Mouse (Mus musculus): ENCODE measurements around the gene Usp28. TPM values are rescaled to one million over a fixed set of nuclear protein-coding genes. Genes with fewer than 3 reads are reported as not detected.
"Not testable (repeated sequence)": the region's sequence is repeated elsewhere in the genome, so short reads cannot be mapped to it uniquely, and the experiment has no call there.

Gene Usp28
- 10 to 100 TPM; 35.2 to 40.7 (median 35.6) TPM for total RNA-seq (2022)

DNA sequence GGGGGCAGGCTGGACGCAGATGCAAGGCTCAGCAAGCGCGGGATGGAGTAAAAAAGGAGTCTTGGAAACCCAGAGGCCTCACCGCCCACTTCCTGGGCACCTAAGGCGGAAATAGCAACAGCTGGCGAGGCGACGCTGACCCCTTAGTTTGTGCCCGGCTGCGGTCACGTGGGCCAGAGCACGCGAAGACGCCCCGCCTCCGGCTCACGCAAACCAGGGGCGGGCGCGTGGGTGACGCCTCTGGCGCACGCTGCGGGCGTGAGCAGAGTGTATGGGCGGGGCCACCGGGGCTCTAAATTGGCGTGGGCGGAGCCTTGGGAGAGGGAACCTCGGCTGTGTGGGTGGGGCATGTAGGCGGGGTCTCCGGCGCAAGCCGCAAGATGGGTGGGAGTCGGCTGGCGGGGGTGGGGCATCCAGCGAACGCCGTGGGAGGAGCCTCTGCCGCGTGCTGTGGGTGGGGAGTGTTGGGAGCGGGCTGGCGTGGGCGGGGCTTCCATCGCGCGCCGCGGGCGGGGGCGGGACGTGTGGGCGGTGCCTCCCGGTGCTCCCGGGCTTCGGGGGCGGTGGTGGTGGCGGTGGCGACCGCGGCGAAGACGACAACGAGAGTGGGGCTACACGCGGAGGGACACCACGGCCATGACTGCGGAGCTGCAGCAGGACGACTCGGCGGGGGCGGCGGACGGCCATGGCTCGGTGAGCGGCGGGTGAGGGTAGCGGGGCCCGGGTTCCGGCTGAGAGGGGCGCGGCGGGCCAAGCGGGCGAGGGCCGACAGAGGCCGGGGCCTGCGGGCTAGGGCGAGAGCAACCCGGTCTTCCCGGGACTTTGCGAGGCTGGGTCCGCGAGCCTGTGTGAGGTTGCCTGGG lies at the start of gene Usp28:
Gene Usp28 (plus strand): TSS at position 531 of the 863 bp plus-strand sequence.
- DNase-seq (ENCODE audit: low spot score in 2 of 2) = peak; percentile 97

GRCm38 (mm10) chr9:48942349-48942748 lies 42.8 kb upstream of the Usp28 start:
- DNase-seq (ENCODE audit: low spot score in 2 of 2) = no peak

GRCm38 (mm10) chr9:48947565-48947964 lies 37.6 kb upstream of the Usp28 start:
- DNase-seq (ENCODE audit: low spot score in 2 of 2) = no peak

GRCm38 (mm10) chr9:48961314-48961713 lies 23.9 kb upstream of the Usp28 start:
- no peak for DNase-seq (ENCODE audit: low spot score in 2 of 2)

GRCm38 (mm10) chr9:48962131-48962530 lies 23.0 kb upstream of the Usp28 start:
- no peak for DNase-seq (ENCODE audit: low spot score in 2 of 2)

- DNase-seq (ENCODE audit: low spot score in 2 of 2) = no peak
These were observed 20.6 kb upstream of the Usp28 start, which contains the start of gene Htr3b for GRCm38 (mm10) chr9:48964587-48965040. TSS of gene Htr3b (minus strand) at chr9:48964990.

- peak in 1 of 2 experiments; percentile 68 for DNase-seq (ENCODE audit: low spot score in 2 of 2)
These were observed 12.7 kb upstream of the Usp28 start for GRCm38 (mm10) chr9:48972494-48972893.

DNA sequence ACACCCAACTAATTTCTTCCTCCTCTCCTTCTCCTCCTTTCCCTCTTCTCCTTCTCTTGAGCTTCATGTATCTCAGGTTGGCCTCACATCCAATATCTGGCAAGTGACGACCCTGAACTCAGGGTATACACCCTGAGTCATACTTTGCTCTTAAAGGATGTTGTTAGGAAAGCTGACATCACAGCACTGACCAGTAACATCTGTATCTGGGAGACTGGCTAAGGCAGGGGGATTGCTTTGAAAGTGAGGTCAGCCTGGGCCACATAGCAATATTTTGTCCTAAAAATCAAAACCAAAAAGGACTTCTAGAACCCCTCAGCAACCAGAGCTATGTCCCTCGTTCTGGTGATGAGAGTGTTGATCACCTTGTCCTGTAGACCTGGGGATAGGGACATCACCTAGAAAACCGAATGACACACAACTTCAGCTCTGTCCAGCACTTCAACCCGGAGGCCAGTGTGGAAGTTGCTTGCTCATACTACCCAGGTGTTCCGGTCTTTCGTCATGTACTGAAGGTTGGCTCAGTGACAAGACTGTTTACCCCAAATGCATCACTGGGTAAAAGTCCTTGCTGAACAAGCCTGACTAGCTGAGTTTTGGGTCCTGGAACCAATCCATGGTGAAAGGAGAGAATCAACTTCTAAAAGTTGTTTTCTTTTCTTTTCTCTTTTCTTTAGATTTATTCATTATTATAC lies 8.4 kb upstream of the Usp28 start:
- DNase-seq (ENCODE audit: low spot score in 2 of 2) = no peak

DNA sequence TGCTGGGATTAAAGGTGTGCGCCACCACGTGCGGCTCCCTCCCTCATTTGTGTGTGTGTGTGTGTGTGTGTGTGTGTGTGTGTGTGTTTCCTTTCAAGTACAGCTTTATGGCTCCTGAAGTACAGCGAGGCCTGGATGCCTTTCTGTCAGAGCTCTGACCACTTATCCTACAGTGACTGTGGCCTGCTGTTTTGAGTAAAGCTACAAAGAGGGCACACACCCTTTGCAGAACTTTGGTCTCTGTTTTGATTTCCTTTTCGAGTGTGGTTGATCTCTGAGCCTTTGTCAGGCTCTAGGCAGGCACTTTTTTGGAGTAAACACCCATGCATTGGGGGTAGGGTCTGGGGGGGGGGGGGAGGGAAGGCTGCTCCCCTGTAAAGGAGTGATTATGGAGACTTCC lies 4.8 kb upstream of the Usp28 start:
- no peak for DNase-seq (ENCODE audit: low spot score in 2 of 2)

GRCm38 (mm10) chr9:48980781-48981180 lies 4.4 kb upstream of the Usp28 start:
- DNase-seq (ENCODE audit: low spot score in 2 of 2) = no peak

DNA sequence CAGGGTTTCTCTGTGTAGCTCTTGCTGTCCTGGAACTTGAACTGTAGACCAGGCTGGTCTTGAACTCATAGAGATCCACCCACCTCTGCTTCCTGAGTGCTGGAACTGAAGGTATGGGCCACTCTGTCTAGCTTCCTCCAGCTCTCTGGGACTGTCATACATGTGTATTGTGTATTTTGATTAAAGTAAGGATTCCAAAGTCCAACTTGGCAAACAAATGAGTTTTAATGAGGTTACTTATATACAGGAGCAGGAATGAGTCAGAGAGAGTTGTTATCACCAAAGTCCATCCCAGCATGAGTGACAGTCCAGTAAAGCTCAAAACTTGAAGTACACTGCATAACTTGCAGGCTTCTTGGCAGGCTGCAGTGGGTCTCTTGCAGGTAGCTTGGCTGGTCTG lies 3.3 kb upstream of the Usp28 start:
- DNase-seq (ENCODE audit: low spot score in 2 of 2) = no peak

DNA sequence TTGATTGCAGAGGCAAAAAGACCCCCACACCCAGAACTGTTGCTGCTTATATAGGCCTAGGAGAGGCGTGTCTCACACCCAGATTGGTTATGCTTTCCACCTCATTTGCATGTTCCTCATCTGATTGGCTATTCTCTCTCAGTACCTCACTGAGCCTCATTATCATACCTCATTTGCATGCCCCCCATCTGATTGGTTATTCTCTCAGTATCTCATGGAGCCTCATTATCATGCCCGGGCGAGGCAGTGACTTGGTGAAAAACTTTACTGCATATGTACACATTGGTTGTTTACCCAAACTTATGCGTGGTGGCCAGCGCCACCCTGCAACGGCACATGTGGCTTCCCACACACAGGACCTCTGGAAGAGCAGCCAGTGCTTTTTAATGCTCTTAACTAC lies 1.4 kb upstream of the Usp28 start:
- DNase-seq (ENCODE audit: low spot score in 2 of 2) = not testable (repeated sequence)

GRCm38 (mm10) chr9:48984320-48984844 lies 793 bp upstream of the Usp28 start:
- no peak for DNase-seq (ENCODE audit: low spot score in 2 of 2)

DNA sequence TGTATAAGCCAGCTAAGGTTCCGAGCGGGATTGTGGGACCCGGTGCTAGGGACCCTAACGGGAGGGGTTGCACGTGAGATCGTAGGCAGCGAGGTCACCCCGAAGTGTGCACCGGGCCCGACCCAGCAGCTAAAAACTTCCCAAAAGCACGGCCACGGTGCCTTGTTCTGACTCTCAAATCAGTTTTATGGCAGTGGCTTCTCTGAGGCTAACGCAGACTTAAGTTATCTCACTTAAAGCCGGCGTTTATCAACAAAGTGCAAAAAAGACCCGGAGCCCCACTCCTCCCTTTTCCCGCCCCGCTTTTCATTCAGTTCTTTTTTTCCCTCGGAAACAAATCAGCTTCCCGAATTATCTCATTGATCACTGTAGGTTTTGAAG lies 523 bp downstream of the Usp28 start:
- peak in 1 of 2 experiments; percentile 11 for DNase-seq (ENCODE audit: low spot score in 2 of 2)

DNA sequence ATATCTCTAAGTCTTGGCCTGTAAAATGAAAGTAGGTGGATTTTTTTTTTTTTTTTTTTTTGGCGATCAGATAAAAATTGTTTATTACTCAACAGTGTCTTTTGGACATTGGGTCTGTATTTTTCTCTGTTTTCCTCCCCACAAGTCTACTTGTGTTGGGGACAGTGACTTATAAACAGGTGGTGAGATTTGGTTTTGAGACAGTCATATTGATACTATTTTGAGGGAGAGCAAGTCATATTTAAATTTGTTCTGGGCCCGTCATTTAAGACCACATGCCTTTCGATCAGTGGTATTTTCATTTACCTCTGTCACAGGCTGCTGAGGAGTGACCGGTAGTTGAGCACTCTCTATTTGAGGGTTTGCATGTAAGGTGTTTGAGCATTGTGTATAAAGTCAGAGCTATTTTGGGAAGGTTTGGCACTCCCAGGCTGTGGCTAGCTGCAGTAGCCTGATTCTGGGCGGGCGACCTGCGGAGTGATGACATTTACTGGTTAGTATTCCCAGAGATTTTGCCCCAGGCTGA lies 1.5 kb downstream of the Usp28 start:
- no peak for DNase-seq (ENCODE audit: low spot score in 2 of 2)

DNA sequence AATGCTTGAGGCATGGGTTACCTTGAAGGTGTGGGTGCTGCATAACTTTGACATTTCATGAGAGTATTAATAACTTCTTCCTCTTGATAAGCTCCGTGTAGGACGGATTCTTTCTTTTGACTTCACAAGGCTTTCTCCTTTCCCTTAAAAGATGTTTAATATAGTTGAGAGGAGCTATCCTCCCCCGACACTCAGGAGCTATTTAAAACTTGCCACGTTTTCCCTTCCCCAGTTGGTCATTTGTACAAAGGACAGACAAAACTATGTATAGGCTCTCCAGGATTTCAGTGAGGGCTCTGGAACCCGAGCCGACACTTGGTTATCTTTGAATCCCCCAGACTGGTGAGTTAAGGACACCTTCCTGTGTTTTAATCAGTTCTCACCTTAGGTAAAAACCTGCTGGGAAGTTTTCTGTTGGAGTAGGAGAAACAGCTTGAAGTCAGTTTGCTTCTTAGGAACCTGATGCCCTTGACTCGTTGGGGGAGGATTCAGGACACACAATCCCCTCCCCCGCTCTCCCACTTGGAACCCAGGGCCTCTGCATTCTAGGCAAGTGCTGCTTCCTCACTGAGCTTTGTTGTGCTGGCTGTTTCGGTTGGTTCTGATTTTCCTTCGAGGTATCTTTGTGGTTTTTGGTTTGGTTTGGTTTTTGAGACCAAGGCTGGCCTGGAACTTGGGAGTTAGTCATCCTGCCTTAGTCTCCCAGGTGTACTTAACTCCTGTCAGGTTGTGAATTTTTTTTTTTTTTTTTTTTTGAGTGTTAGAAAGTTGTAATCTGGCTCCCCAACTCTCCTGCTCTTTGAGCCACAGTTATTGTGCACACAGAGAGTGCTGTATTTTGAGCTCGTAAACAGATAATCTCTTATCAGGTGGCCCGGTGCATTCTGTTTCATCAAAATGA lies 2.3 kb downstream of the Usp28 start:
- DNase-seq (ENCODE audit: low spot score in 2 of 2) = no peak

DNA sequence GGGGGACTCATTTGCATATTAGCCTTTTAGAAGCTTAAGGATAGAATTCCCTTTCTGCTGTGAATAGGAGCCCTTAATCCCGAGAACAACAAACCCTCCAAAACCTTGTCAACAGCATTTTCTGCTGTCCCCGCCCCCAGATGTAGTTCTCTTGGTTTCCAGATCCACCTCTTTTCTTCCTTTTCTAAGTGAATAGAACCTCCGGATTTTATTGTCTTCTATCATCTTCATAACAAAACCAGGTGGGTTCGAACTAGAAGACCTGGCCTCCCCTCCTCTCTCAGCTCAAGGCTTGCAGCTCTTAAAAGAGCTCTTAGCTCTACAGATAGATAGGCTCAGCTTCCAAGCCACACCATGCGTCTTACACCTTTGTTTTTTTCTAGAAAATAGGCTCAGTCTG lies 6.5 kb downstream of the Usp28 start:
- no peak for DNase-seq (ENCODE audit: low spot score in 2 of 2)

GRCm38 (mm10) chr9:48994779-48995178 lies 9.6 kb downstream of the Usp28 start:
- DNase-seq (ENCODE audit: low spot score in 2 of 2) = no peak

- DNase-seq (ENCODE audit: low spot score in 2 of 2) = no peak
These were observed 10.6 kb downstream of the Usp28 start for GRCm38 (mm10) chr9:48995735-48996134.

DNA sequence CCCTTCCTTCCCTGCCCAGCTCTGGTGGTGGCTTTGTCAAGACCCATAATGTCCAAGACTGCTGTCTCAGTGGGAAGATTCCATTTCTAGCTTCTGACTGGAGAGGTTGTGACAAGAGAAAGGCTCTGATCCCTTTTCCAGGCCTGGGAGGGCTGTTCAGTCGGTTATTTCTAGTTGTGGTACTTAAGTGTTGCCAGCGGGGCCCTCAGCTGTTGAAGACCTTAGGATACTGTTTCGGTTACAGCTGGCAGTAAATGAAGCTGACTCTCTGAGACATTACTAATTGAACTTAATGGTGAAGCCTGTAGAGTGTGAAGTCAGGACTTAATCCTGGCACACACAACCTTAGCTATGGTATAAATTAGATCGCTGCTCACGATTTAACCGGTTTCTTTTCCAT lies 14.1 kb downstream of the Usp28 start:
- no peak for DNase-seq (ENCODE audit: low spot score in 2 of 2)

GRCm38 (mm10) chr9:49015824-49016223 lies 30.6 kb downstream of the Usp28 start:
- no peak for DNase-seq (ENCODE audit: low spot score in 2 of 2)

Data from layer of hippocampus, adult 8-10 months (tissue).